Mouse (Mus musculus): Measurements from ENCODE around the gene Eps15.
A peak's percentile ranks its signal among the peaks of the same experiment; 100 is the strongest.

Gene Eps15

GRCm38 (mm10) chr4:109271803-109272202, 8.3 kb upstream of the Eps15 start:
- no peak for DNase-seq

GRCm38 (mm10) chr4:109273586-109274240, 6.4 kb upstream of the Eps15 start:
- DNase-seq, result no peak

GRCm38 (mm10) chr4:109280459-109281160, 542 bp downstream of the Eps15 start:
- peak; percentile 45 for DNase-seq

- DNase-seq, result no peak
Measured at GRCm38 (mm10) chr4:109281161-109281560, 1.1 kb downstream of the Eps15 start.

GRCm38 (mm10) chr4:109281946-109282345, 1.9 kb downstream of the Eps15 start:
- DNase-seq, result no peak

GRCm38 (mm10) chr4:109294629-109295028, 14.6 kb downstream of the Eps15 start:
- DNase-seq, result no peak

- DNase-seq, result no peak
Measured at GRCm38 (mm10) chr4:109296510-109296909, 16.4 kb downstream of the Eps15 start.

- no peak for DNase-seq
Measured at GRCm38 (mm10) chr4:109299136-109299535, 19.1 kb downstream of the Eps15 start.

GRCm38 (mm10) chr4:109316941-109317894, 37.1 kb downstream of the Eps15 start:
- DNase-seq, result no peak

- DNase-seq, result no peak
Measured at GRCm38 (mm10) chr4:109336796-109337195, 56.7 kb downstream of the Eps15 start.

- no peak for DNase-seq
Measured at GRCm38 (mm10) chr4:109341222-109341621, 61.2 kb downstream of the Eps15 start.

- DNase-seq, result no peak
Measured at GRCm38 (mm10) chr4:109342783-109343485, 62.9 kb downstream of the Eps15 start.

GRCm38 (mm10) chr4:109343909-109344308, 63.8 kb downstream of the Eps15 start:
- no peak for DNase-seq

- no peak for DNase-seq
Measured at GRCm38 (mm10) chr4:109378107-109378506, 98.0 kb downstream of the Eps15 start.

GRCm38 (mm10) chr4:109382457-109382856, 102.4 kb downstream of the Eps15 start:
- no peak for DNase-seq

- no peak for DNase-seq
Measured at GRCm38 (mm10) chr4:109385599-109385998, 105.5 kb downstream of the Eps15 start.

- DNase-seq, result no peak
Measured at GRCm38 (mm10) chr4:109393229-109393779, 113.2 kb downstream of the Eps15 start.

GRCm38 (mm10) chr4:109393902-109394301, 113.8 kb downstream of the Eps15 start:
- no peak for DNase-seq

GRCm38 (mm10) chr4:109394314-109395074, 114.4 kb downstream of the Eps15 start:
- peak; percentile 11 for DNase-seq

- no peak for DNase-seq
Measured at GRCm38 (mm10) chr4:109400366-109400980, 120.4 kb downstream of the Eps15 start.

GRCm38 (mm10) chr4:109401176-109401689, 121.2 kb downstream of the Eps15 start:
- no peak for DNase-seq

Measured in lung, postnatal 14 days (tissue).